Mouse (Mus musculus) MEL (cell line): ENCODE measurements around the gene Kcnb1. TPM values are rescaled to one million over a fixed set of nuclear protein-coding genes. Genes with fewer than 3 reads are reported as not detected.
A peak's percentile ranks its signal among the peaks of the same experiment; 100 is the strongest.

ENCODE experiments used
- DNase-seq: peaks from one replicate; pipeline ENCODE4 v3.0.0; 2011; ENCODE audit warnings: low read depth, low spot score
- H3K27ac ChIP-seq: 2 replicates; pipeline ENCODE4 v1.5.1; 2012; ENCODE audit warnings: low read depth, mild to moderate bottlenecking, control low read depth, low read length, moderate library complexity; ENCODE audit not compliant: control insufficient read depth
- H3K27me3 ChIP-seq, 2 experiments: fragments of 150-350 bp in 1 of 2; sonication (generic) in 1 of 2; 2 replicates each; pipeline ENCODE4 v1.6.1; 2012; ENCODE audit warnings: low read length in 2 of 2, mild to moderate bottlenecking in 2 of 2, improper control_type of control experiment in 1 of 2, moderate library complexity in 1 of 2; ENCODE audit not compliant: insufficient read depth in 2 of 2, control insufficient read depth in 1 of 2
- H3K36me3 ChIP-seq, 2 experiments: 2 replicates each; pipeline ENCODE4 v1.6.1; 2012 to 2014; ENCODE audit warnings: low read length in 2 of 2, improper control_type of control experiment in 1 of 2, inconsistent platforms in 1 of 2, mild to moderate bottlenecking in 1 of 2; ENCODE audit not compliant: insufficient read depth in 2 of 2, control insufficient read depth in 1 of 2
- H3K4me1 ChIP-seq, 2 experiments: fragments of 150-350 bp in 1 of 2; sonication (generic) in 1 of 2; 2 replicates each; pipeline ENCODE4 v1.6.1; 2012; ENCODE audit warnings: low read length in 2 of 2, improper control_type of control experiment in 1 of 2, mild to moderate bottlenecking in 1 of 2; ENCODE audit not compliant: insufficient read depth in 2 of 2, control insufficient read depth in 1 of 2
- H3K4me3 ChIP-seq, 2 experiments: fragments of 150-350 bp in 1 of 2; sonication (generic) in 1 of 2; 2 replicates each; pipeline ENCODE4 v1.5.1; 2012; ENCODE audit warnings: low read depth in 2 of 2, low read length in 2 of 2, mild to moderate bottlenecking in 2 of 2, moderate library complexity in 2 of 2, control low read depth in 1 of 2, improper control_type of control experiment in 1 of 2; ENCODE audit not compliant: control insufficient read depth in 1 of 2, insufficient read depth in 1 of 2
- H3K79me2 ChIP-seq: 2 replicates; pipeline ENCODE4 v1.6.1; 2012; ENCODE audit warnings: mild to moderate bottlenecking, low read length, moderate library complexity; ENCODE audit not compliant: control insufficient read depth, poor library complexity, insufficient read depth
- H3K9ac ChIP-seq: 2 replicates; pipeline ENCODE4 v1.6.1; 2012; ENCODE audit warnings: low read depth, mild to moderate bottlenecking, control low read depth, low read length, moderate library complexity; ENCODE audit not compliant: control insufficient read depth, poor library complexity, severe bottlenecking
- H3K9me3 ChIP-seq: fragments of 150-350 bp; sonication (generic); replicated peaks from 2 replicates; pipeline ENCODE4 v1.6.1; 2012; ENCODE audit warnings: mild to moderate bottlenecking, low read length, improper control_type of control experiment, moderate library complexity; ENCODE audit not compliant: insufficient read depth
- BHLHE40 ChIP-seq: IDR thresholded peaks from 2 replicates; pipeline ENCODE4 v1.6.1; 2012; ENCODE audit warnings: low read depth, mild to moderate bottlenecking, inconsistent platforms, low read length, improper control_type of control experiment, borderline replicate concordance
- CHD1 ChIP-seq: IDR thresholded peaks from 2 replicates; pipeline ENCODE4 v1.6.1; 2012; ENCODE audit warnings: low read depth, mild to moderate bottlenecking, inconsistent platforms, low read length, improper control_type of control experiment
- CHD2 ChIP-seq: IDR thresholded peaks from 2 replicates; pipeline ENCODE4 v1.6.1; 2011; ENCODE audit warnings: low read length, improper control_type of control experiment
- CTCF ChIP-seq, 3 experiments: IDR thresholded peaks in 2 of 3; conservative IDR thresholded peaks in 1 of 3; 2 replicates each; pipeline ENCODE4 v1.5.1; 2011 to 2012; ENCODE audit warnings: low read length in 3 of 3, low read depth in 2 of 3, mild to moderate bottlenecking in 2 of 3, improper control_type of control experiment in 1 of 3, inconsistent platforms in 1 of 3, mixed read lengths in 1 of 3, moderate library complexity in 1 of 3; ENCODE audit not compliant: control insufficient read depth in 1 of 3, insufficient read depth in 1 of 3, poor library complexity in 1 of 3, severe bottlenecking in 1 of 3
- E2F4 ChIP-seq: IDR thresholded peaks from 2 replicates; pipeline ENCODE4 v1.6.1; 2011; ENCODE audit warnings: low read depth, low read length, improper control_type of control experiment, borderline replicate concordance
- ELF1 ChIP-seq: IDR thresholded peaks from 2 replicates; pipeline ENCODE4 v1.6.1; 2014; ENCODE audit warnings: low read depth, mild to moderate bottlenecking, inconsistent platforms, low read length, improper control_type of control experiment, moderate library complexity
- EP300 ChIP-seq, 2 experiments: IDR thresholded peaks; 2 replicates each; pipeline ENCODE4 v1.6.1; 2011; ENCODE audit warnings: improper control_type of control experiment in 2 of 2, low read length in 2 of 2, low read depth in 1 of 2, mild to moderate bottlenecking in 1 of 2
- ETS1 ChIP-seq: IDR thresholded peaks from 2 replicates; pipeline ENCODE4 v1.6.1; 2012; ENCODE audit warnings: low read depth, mild to moderate bottlenecking, inconsistent platforms, low read length, improper control_type of control experiment, moderate library complexity
- GABPA ChIP-seq: IDR thresholded peaks from 2 replicates; pipeline ENCODE4 v1.6.1; 2012; ENCODE audit warnings: low read depth, mild to moderate bottlenecking, inconsistent platforms, low read length, improper control_type of control experiment, moderate library complexity
- GATA1 ChIP-seq: IDR thresholded peaks from 2 replicates; pipeline ENCODE4 v1.6.1; 2011; ENCODE audit warnings: low read depth, low read length, improper control_type of control experiment
- HCFC1 ChIP-seq: IDR thresholded peaks from 2 replicates; pipeline ENCODE4 v1.6.1; 2012; ENCODE audit warnings: low read depth, mild to moderate bottlenecking, inconsistent platforms, low read length, improper control_type of control experiment, moderate library complexity
- JUND ChIP-seq: IDR thresholded peaks from 2 replicates; pipeline ENCODE4 v1.6.1; 2011; ENCODE audit warnings: low read depth, mild to moderate bottlenecking, improper control_type of control experiment, low read length
- KAT2A ChIP-seq: conservative IDR thresholded peaks from 2 replicates; pipeline ENCODE4 v1.6.1; 2012; ENCODE audit warnings: low read depth, low read length, improper control_type of control experiment, inconsistent platforms
- MAFK ChIP-seq: IDR thresholded peaks from 2 replicates; pipeline ENCODE4 v1.6.1; 2011; ENCODE audit warnings: low read depth, mild to moderate bottlenecking, low read length, improper control_type of control experiment, borderline replicate concordance
- MAX ChIP-seq: IDR thresholded peaks from 2 replicates; pipeline ENCODE4 v1.6.1; 2011; ENCODE audit warnings: low read length, improper control_type of control experiment
- MAZ ChIP-seq: IDR thresholded peaks from 2 replicates; pipeline ENCODE4 v1.6.1; 2012; ENCODE audit warnings: low read depth, mild to moderate bottlenecking, inconsistent platforms, low read length, improper control_type of control experiment
- MEF2A ChIP-seq: IDR thresholded peaks from 2 replicates; pipeline ENCODE4 v1.6.1; 2014; ENCODE audit warnings: low read depth, mild to moderate bottlenecking, inconsistent platforms, low read length, improper control_type of control experiment; ENCODE audit not compliant: poor library complexity, insufficient replicate concordance, severe bottlenecking; ENCODE audit errors: extremely low read depth
- MXI1 ChIP-seq: IDR thresholded peaks from 2 replicates; pipeline ENCODE4 v1.6.1; 2011; ENCODE audit warnings: mild to moderate bottlenecking, low read depth, low read length, improper control_type of control experiment
- MYB ChIP-seq: IDR thresholded peaks from 2 replicates; pipeline ENCODE4 v1.6.1; 2011; ENCODE audit warnings: mild to moderate bottlenecking, low read depth, low read length, improper control_type of control experiment
- MYC ChIP-seq: IDR thresholded peaks from 2 replicates; pipeline ENCODE4 v1.6.1; 2011; ENCODE audit warnings: low read depth, mild to moderate bottlenecking, low read length, improper control_type of control experiment, moderate library complexity
- NELFE ChIP-seq: IDR thresholded peaks from 2 replicates; pipeline ENCODE4 v1.6.1; 2011; ENCODE audit warnings: low read depth, low read length, improper control_type of control experiment
- NRF1 ChIP-seq: IDR thresholded peaks from 2 replicates; pipeline ENCODE4 v1.6.1; 2014; ENCODE audit warnings: low read depth, mild to moderate bottlenecking, inconsistent platforms, low read length, improper control_type of control experiment, moderate library complexity; ENCODE audit not compliant: poor library complexity, insufficient read depth, severe bottlenecking
- POLR2A ChIP-seq, 2 experiments: IDR thresholded peaks; 2 replicates each; pipeline ENCODE4 v1.6.1; 2011 to 2012; ENCODE audit warnings: low read length in 2 of 2, mild to moderate bottlenecking in 2 of 2, control low read depth in 1 of 2, improper control_type of control experiment in 1 of 2, low read depth in 1 of 2, moderate library complexity in 1 of 2; ENCODE audit not compliant: control insufficient read depth in 1 of 2, insufficient read depth in 1 of 2, poor library complexity in 1 of 2
- POLR2AphosphoS2 ChIP-seq: IDR thresholded peaks from 2 replicates; pipeline ENCODE4 v1.6.1; 2011; ENCODE audit warnings: low read length, improper control_type of control experiment
- POLR2AphosphoS5 ChIP-seq: IDR thresholded peaks from 2 replicates; pipeline ENCODE4 v1.6.1; 2012; ENCODE audit warnings: low read depth, borderline replicate concordance, mild to moderate bottlenecking, inconsistent platforms, low read length, moderate library complexity, mixed read lengths
- RAD21 ChIP-seq: IDR thresholded peaks from 2 replicates; pipeline ENCODE4 v1.6.1; 2011; ENCODE audit warnings: mild to moderate bottlenecking, low read depth, low read length, improper control_type of control experiment
- RCOR1 ChIP-seq: IDR thresholded peaks from 2 replicates; pipeline ENCODE4 v1.6.1; 2012; ENCODE audit warnings: low read depth, mild to moderate bottlenecking, inconsistent platforms, low read length, improper control_type of control experiment
- SIN3A ChIP-seq: IDR thresholded peaks from 2 replicates; pipeline ENCODE4 v1.6.1; 2012; ENCODE audit warnings: low read length, improper control_type of control experiment, inconsistent platforms
- SMC3 ChIP-seq: IDR thresholded peaks from 2 replicates; pipeline ENCODE4 v1.6.1; 2011; ENCODE audit warnings: low read depth, low read length, improper control_type of control experiment
- TBP ChIP-seq: IDR thresholded peaks from 2 replicates; pipeline ENCODE4 v1.8.0; 2011; ENCODE audit warnings: low read depth, low read length, improper control_type of control experiment
- TCF12 ChIP-seq: IDR thresholded peaks from 2 replicates; pipeline ENCODE4 v1.6.1; 2014; ENCODE audit warnings: low read depth, mild to moderate bottlenecking, inconsistent platforms, low read length, improper control_type of control experiment, moderate library complexity
- UBTF ChIP-seq: IDR thresholded peaks from 2 replicates; pipeline ENCODE4 v1.6.1; 2012; ENCODE audit warnings: low read depth, mild to moderate bottlenecking, inconsistent platforms, low read length, improper control_type of control experiment, moderate library complexity, borderline replicate concordance; ENCODE audit not compliant: insufficient read depth
- USF2 ChIP-seq, 2 experiments: IDR thresholded peaks; 2 replicates each; pipeline ENCODE4 v1.6.1; 2011 to 2012; ENCODE audit warnings: improper control_type of control experiment in 2 of 2, low read length in 2 of 2, borderline replicate concordance in 1 of 2, inconsistent platforms in 1 of 2, low read depth in 1 of 2, mild to moderate bottlenecking in 1 of 2; ENCODE audit not compliant: insufficient read depth in 1 of 2
- ZC3H11A ChIP-seq: IDR thresholded peaks from 2 replicates; pipeline ENCODE4 v1.6.1; 2012; ENCODE audit warnings: low read depth, mild to moderate bottlenecking, inconsistent platforms, low read length, improper control_type of control experiment
- ZKSCAN1 ChIP-seq: IDR thresholded peaks from 2 replicates; pipeline ENCODE4 v1.6.1; 2012; ENCODE audit warnings: low read depth, mild to moderate bottlenecking, inconsistent platforms, low read length, improper control_type of control experiment, moderate library complexity
- ZMIZ1 ChIP-seq: IDR thresholded peaks from 2 replicates; pipeline ENCODE4 v1.6.1; 2012; ENCODE audit warnings: low read depth, mild to moderate bottlenecking, inconsistent platforms, low read length, improper control_type of control experiment, moderate library complexity
- ZNF384 ChIP-seq: IDR thresholded peaks from 2 replicates; pipeline ENCODE4 v1.6.1; 2012; ENCODE audit warnings: low read depth, mild to moderate bottlenecking, inconsistent platforms, low read length, improper control_type of control experiment
- polyA plus RNA-seq, 2 experiments: library from polyadenylated mRNA; stranded (reverse) in 1 of 2; unstranded in 1 of 2; fragments of >175 nt in 1 of 2; fragments of >200 nt in 1 of 2; gene quantifications; 2 replicates each; pipeline versions ENCODE4 v1.2.1 to v1.2.4; 2012; ENCODE audit warnings: low replicate concordance in 2 of 2, low read depth in 1 of 2; ENCODE audit not compliant: insufficient read length in 2 of 2, insufficient read depth in 1 of 2, missing spikeins in 1 of 2
- total RNA-seq: library from RNA; depleted of rRNA; stranded (reverse); fragments of 300-350 nt; gene quantifications from 2 replicates; pipeline ENCODE4 v1.2.3, GENCODE M21; 2012

Gene Kcnb1
- total and polyA plus RNA-seq, 3 experiments = 0.39 to 3.6 TPM; not detected in 1

- peak overlapping the region; percentile 49 to 65 for H3K4me3 ChIP-seq
- H3K9ac ChIP-seq = peak overlapping the region; percentile 57
- TF ChIP-seq GATA1 = no peak
- no peak for TF ChIP-seq POLR2AphosphoS5
- TF ChIP-seq ZC3H11A = no peak
- no peak for TF ChIP-seq MAFK
- no peak for TF ChIP-seq ETS1
- TF ChIP-seq MEF2A = no peak
- no peak for TF ChIP-seq MYC
- TF ChIP-seq MAX = peak; percentile 40; the same call in 1 of the 2 replicates
- peak; percentile 34; the same call in 1 of the 2 replicates for TF ChIP-seq TCF12
- TF ChIP-seq BHLHE40 = no peak
- TF ChIP-seq CTCF (IDR thresholded peaks at IDR 0.05 in 2 of 3, conservative IDR thresholded peaks at IDR 0.05 in 1 of 3; ENCODE audit: control insufficient read depth in 1 of 3, insufficient read depth in 1 of 3, low read depth in 2 of 3, low read length in 3 of 3, poor library complexity in 1 of 3, severe bottlenecking in 1 of 3) = no peak
- no peak for TF ChIP-seq CHD1
- no peak for TF ChIP-seq GABPA
- TF ChIP-seq ELF1 = no peak
- TF ChIP-seq JUND = no peak
- peak; percentile 48; the same call in 1 of the 2 replicates for TF ChIP-seq TBP
- TF ChIP-seq SMC3 = no peak
- TF ChIP-seq HCFC1 = peak; percentile 61
- TF ChIP-seq ZMIZ1 = peak; percentile 54; the same call in 1 of the 2 replicates
- no peak for TF ChIP-seq MXI1
- no peak for TF ChIP-seq ZNF384
- no peak for TF ChIP-seq EP300 (IDR thresholded peaks at IDR 0.05; ENCODE audit: low read depth in 1 of 2, low read length in 2 of 2)
- TF ChIP-seq E2F4 = no peak
- TF ChIP-seq MAZ = peak; percentile 84; the same call in 1 of the 2 replicates
- peak; percentile 61; the same call in 1 of the 2 replicates for TF ChIP-seq SIN3A
- no peak for TF ChIP-seq NRF1
- peak; percentile 58; the same call in 1 of the 2 replicates for TF ChIP-seq POLR2AphosphoS2
- TF ChIP-seq RCOR1 = no peak
- TF ChIP-seq USF2 (IDR thresholded peaks at IDR 0.05; ENCODE audit: borderline replicate concordance in 1 of 2, insufficient read depth in 1 of 2, low read depth in 1 of 2, low read length in 2 of 2) = no peak
- no peak for TF ChIP-seq KAT2A
- peak; percentile 57 to 86; a peak in 3 of 4 replicates for TF ChIP-seq POLR2A (IDR thresholded peaks at IDR 0.05; ENCODE audit: control insufficient read depth in 1 of 2, insufficient read depth in 1 of 2, low read depth in 1 of 2, low read length in 2 of 2, poor library complexity in 1 of 2)
- TF ChIP-seq CHD2 = no peak
- no peak for TF ChIP-seq MYB
- no peak for TF ChIP-seq UBTF
- TF ChIP-seq ZKSCAN1 = no peak
- TF ChIP-seq RAD21 = no peak
- TF ChIP-seq NELFE = peak; percentile 75
Measured at GRCm38 (mm10) chr2:167230554-167230953, 40.6 kb upstream of the Kcnb1 start.

More at GRCm38 (mm10) chr2:167230554-167230953, 40.6 kb upstream of the Kcnb1 start:
- Histone ChIP-seq H3K79me2 (no peaks in the 10 kb centered on the region), H3K36me3 (peaks cover 0 to 2% of the 10 kb centered on the region in 2 experiments; a peak in 1 of 4 replicates), H3K4me1 (no peaks in the 10 kb centered on the region; a peak in 2 of 4 replicates), H3K27me3 (peaks cover 0 to under 1% of the 10 kb centered on the region in 2 experiments; a peak in 3 of 4 replicates), H3K9me3 (no peaks in the 10 kb centered on the region), H3K27ac (no peak overlapping the region)
- DNase-seq = peak; percentile 85
